Mouse (Mus musculus) layer of hippocampus, adult 9-10 months (tissue): Measurements from ENCODE around the gene Tkt.
"Not testable (repeated sequence)": the region's sequence is repeated elsewhere in the genome, so short reads cannot be mapped to it uniquely, and the experiment has no call there.

Experiments used
- DNase-seq: peaks from one replicate; pipeline ENCODE4 v3.0.0; 2022; ENCODE audit warnings: low spot score

Gene Tkt

GRCm38 (mm10) chr14:30553185-30553584 lies 5.0 kb downstream of the Tkt start:
- DNase-seq = no peak

GRCm38 (mm10) chr14:30556651-30557050 lies 8.5 kb downstream of the Tkt start:
- no peak for DNase-seq

- DNase-seq = no peak
Observed at GRCm38 (mm10) chr14:30557730-30558129, 9.6 kb downstream of the Tkt start.

- DNase-seq = no peak
Observed at GRCm38 (mm10) chr14:30559321-30559850, 11.2 kb downstream of the Tkt start.

- DNase-seq = no peak
Observed at GRCm38 (mm10) chr14:30560803-30561389, 12.7 kb downstream of the Tkt start.

GRCm38 (mm10) chr14:30561470-30562187 lies 13.5 kb downstream of the Tkt start:
- no peak for DNase-seq

- no peak for DNase-seq
Observed at GRCm38 (mm10) chr14:30562343-30562742, 14.2 kb downstream of the Tkt start.

- DNase-seq = no peak
Observed at GRCm38 (mm10) chr14:30564451-30564850, 16.3 kb downstream of the Tkt start.

GRCm38 (mm10) chr14:30566317-30566716 lies 18.2 kb downstream of the Tkt start:
- no peak for DNase-seq

- no peak for DNase-seq
Observed at GRCm38 (mm10) chr14:30568016-30568415, 19.9 kb downstream of the Tkt start.

GRCm38 (mm10) chr14:30570303-30570702 lies 22.1 kb downstream of the Tkt start:
- no peak for DNase-seq

GRCm38 (mm10) chr14:30572253-30572652 lies 24.1 kb downstream of the Tkt start:
- no peak for DNase-seq

- no peak for DNase-seq
Observed at GRCm38 (mm10) chr14:30573235-30573634, 25.1 kb downstream of the Tkt start.

- peak; percentile 69 for DNase-seq
Observed at GRCm38 (mm10) chr14:30573983-30574584, 25.9 kb downstream of the Tkt start.

GRCm38 (mm10) chr14:30575791-30576190 lies 27.6 kb downstream of the Tkt start:
- DNase-seq = no peak

- DNase-seq = no peak
Observed at GRCm38 (mm10) chr14:30576260-30576659, 28.1 kb downstream of the Tkt start.

- DNase-seq = not testable (repeated sequence)
Observed at GRCm38 (mm10) chr14:30577303-30578062, 29.3 kb downstream of the Tkt start.

GRCm38 (mm10) chr14:30579180-30579579 lies 31.0 kb downstream of the Tkt start:
- no peak for DNase-seq

GRCm38 (mm10) chr14:30579882-30580281 lies 31.7 kb downstream of the Tkt start:
- no peak for DNase-seq

- DNase-seq = no peak
Observed at GRCm38 (mm10) chr14:30581238-30581637, 33.1 kb downstream of the Tkt start.

- DNase-seq = no peak
Observed at GRCm38 (mm10) chr14:30584077-30584476, 35.9 kb downstream of the Tkt start.

GRCm38 (mm10) chr14:30584497-30585251 lies 36.5 kb downstream of the Tkt start:
- no peak for DNase-seq
